Mouse (Mus musculus): ENCODE measurements around the gene Phospho1.

The Phospho1 gene

GRCm38 (mm10) chr11:95834742-95835710 lies 10.7 kb downstream of the Phospho1 start:
- DNase-seq: peak; percentile 96

DNA sequence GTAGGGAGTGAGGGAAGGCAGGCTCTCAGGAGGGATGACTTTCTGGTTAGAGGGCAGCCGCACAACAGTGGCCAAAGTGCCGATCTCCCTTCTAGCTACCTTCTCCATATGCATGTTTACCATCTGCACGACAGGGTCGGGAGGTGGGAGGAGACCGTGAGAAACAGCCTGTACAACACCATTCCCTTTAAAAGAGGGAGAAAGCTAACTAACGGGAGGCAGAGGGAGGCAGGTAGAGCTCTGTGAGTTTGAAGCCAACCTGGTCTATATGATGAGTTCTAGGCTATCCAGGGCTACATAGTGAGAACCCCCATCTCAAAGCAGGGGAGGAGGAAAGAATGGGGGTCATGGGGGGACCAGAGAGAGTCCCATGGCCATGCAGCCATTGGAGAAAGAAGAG lies 11.5 kb downstream of the Phospho1 start:
- peak; percentile 86 for DNase-seq

DNA sequence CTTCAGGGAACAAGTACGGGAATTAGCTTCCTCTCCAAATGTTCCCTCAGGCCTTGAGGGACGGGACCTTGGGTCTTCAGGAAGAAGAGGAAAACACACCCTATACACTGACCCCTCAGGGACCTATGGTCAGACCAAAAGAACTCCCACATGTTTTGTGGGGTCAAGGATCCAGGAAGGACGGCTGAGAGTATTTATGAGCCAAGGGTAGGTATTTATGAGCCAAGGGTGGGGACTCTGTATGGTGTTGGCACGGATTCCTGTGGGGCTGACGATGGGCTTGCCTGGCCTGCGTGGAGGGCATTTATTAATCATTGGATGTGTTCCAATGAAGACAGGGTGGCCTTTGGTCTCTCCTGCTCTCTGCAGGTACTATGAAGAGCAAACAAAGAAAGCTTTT lies 12.1 kb downstream of the Phospho1 start:
- peak; percentile 97 for DNase-seq

DNA sequence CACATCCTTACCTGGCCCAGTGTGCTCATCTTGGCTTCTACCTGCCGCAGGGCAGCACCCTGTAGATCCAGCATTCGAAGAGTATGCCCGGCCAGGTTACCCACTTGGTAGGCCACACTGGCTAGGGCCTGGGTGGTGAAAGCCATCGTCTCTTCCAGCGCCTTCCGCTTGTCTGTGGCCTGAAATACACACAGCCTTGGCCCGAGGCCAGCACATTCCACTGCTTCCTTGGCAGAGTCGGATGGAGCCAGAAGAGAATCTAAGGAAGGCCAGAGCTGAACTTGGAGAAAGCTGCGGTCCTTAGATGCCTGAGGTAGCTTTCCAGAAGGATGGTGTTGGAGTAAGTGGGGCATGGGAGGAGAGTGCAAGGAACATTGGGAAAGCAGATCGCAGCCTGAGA lies 12.8 kb downstream of the Phospho1 start, which contains the start of gene Gngt2:
Gngt2 (plus strand) TSS at position 158 of the 400 bp plus-strand sequence.
- peak; percentile 99 for DNase-seq

GRCm38 (mm10) chr11:95838598-95838997 lies 14.3 kb downstream of the Phospho1 start:
- DNase-seq: peak; percentile 86

GRCm38 (mm10) chr11:95838999-95839868 lies 14.9 kb downstream of the Phospho1 start:
- peak; percentile 86 for DNase-seq

DNA sequence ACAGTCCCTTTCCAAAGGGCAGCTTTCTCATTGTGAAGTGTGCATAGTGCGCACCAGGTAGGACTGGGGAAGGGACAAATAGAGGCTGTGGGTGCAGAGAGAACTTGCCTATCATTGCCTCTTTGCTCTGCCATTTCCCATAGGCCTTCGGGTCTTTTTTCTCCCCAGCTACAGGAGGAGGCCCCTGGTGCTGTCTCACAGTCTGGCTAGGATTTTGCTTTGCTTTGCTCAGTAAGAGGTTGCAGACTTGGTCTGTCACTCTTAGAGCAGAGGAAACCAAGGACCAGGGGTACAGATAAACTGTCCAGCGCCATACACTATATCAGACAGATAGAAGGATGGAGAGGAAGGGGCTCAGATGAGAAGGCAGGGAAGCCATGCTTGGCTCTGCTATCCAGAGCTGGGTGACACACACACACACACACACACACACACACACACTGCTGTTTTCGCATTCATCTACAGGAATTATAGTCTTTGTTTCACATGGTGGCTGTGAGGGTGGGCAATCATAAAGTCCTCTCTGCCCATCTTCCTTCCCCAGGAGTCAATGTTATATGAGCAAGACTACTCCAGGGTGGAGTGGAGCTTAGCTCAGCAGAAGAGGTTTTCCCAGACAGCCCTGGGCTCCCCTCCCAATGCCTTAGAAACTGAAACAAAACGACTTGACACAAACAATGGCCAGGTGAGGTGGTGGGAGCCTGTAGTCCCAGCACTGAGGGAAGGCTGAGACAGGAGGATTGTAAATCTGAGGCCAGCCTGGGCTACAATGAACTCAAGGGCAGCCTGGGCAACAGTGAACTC lies 16.6 kb downstream of the Phospho1 start:
- peak; percentile 89 for DNase-seq

- DNase-seq: no peak
Measured at GRCm38 (mm10) chr11:95841498-95841830, 17.2 kb downstream of the Phospho1 start.

GRCm38 (mm10) chr11:95842074-95842681 lies 17.9 kb downstream of the Phospho1 start, which contains the start of gene Abi3:
Gene Abi3, minus strand, starts transcription at chr11:95842476.
- peak; percentile 99 for DNase-seq

DNA sequence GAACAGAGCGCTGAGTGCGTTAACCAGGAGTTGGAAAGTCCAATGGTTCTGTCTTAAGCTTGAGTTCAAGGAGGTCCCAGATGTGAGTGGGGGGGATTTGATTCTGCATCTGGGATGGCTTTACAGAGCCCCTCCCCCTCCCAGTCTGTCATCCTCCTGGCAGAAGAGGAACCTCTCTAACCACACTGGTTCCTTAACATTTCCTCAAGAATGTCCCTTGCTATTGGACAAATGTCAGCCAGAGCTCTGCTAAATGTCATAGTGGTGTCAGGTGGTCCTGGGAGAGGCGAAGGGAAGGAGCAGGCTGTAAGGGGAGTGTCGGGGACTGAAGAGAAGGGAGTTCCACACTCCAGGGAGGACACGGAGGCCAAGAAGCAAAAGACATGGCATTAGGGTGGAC lies 18.7 kb downstream of the Phospho1 start:
- DNase-seq: peak; percentile 95

- DNase-seq: peak; percentile 94
Measured at GRCm38 (mm10) chr11:95843421-95843950, 19.2 kb downstream of the Phospho1 start.

- DNase-seq: peak; percentile 88
Measured at GRCm38 (mm10) chr11:95844935-95845334, 20.6 kb downstream of the Phospho1 start.

- no peak for DNase-seq
Measured at GRCm38 (mm10) chr11:95850898-95851297, 26.6 kb downstream of the Phospho1 start.

DNA sequence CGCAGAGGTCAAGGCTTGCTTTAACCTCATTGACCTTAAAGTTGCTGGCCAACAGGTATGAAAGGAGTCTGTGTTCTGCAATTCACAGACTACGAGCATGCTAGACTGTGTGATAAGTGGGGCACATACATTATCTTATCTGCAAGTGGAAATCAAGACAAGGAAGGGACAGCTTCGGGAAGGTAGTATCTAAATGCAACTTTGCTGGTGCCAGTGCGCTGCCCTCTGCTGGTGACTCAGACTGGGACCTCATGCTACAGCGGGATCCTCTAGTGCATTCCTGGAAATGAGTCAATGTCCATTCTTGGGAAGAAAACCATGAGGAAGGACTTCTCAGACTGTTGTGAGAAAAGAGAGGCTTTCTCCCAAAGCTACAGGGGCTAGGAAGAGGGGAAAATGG lies 29.4 kb downstream of the Phospho1 start:
- peak; percentile 95 for DNase-seq

GRCm38 (mm10) chr11:95857306-95857705 lies 33.0 kb downstream of the Phospho1 start:
- DNase-seq: no peak

- no peak for DNase-seq
Measured at GRCm38 (mm10) chr11:95857716-95858527, 33.6 kb downstream of the Phospho1 start.

- DNase-seq: peak; percentile 100
Measured at GRCm38 (mm10) chr11:95858528-95859467, 34.5 kb downstream of the Phospho1 start.

DNA sequence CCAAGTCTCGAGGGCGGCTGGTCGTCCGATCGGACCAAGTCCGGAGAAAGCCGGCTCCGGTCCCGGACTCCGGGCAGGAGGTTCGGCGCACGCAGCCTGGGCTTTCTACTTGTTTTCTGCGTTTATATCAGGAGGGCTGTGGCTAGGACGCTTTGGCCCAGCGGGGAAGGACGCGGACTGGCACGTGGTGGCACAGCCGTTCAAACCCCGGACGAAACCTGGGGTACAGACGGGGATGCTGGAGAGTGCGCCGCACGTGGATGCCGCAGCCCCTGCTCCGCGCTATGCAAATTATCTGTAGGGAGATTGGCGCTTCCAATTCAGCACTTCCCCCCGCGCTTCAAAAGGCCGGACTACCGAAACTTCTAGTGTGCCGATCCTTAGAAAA lies 35.2 kb downstream of the Phospho1 start:
- DNase-seq: no peak

- DNase-seq: peak; percentile 85
Measured at GRCm38 (mm10) chr11:95860071-95860490, 35.8 kb downstream of the Phospho1 start.

DNA sequence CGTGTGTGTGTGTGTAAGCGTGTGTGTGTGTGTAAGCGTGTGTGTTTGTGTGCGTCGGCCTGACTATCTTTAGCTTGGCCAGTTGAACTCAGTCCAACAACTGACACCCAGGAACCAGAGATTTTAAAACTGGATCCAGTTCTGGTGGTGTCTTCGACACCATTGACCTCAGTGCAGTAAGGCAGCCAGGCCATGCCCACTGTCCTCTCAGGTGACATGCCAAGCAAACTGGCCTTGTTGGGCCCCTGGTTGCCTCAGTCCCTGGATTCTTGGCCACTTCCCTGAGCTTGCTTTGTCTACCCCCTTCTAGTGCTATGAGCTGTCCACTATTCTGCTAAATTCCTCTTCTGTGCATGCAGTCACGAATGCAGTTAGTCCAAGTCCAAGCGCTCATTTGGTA lies 37.1 kb downstream of the Phospho1 start:
- peak; percentile 87 for DNase-seq

Measured in heart, adult 11 months (tissue).